Mouse (Mus musculus): ENCODE measurements at regions not wholly inside any gene's neighbourhood (a gene's known extent, or its start where the extent isn't known, plus 50 kb on each side); places are given as distances from the start of the nearest gene placed in this dataset.

GRCm38 (mm10) chr9:25027581-25027980 is 61.6 kb upstream of the Gm10181 start:
- DNase-seq (ENCODE audit: low read depth) = peak; percentile 83
- TF ChIP-seq POLR2A (IDR thresholded peaks at IDR 0.05; ENCODE audit: borderline replicate concordance, extremely low read depth, insufficient read depth, insufficient read length, poor library complexity, severe bottlenecking) = no peak
- peak; percentile 82; the same call in 1 of the 2 replicates for TF ChIP-seq CTCF (IDR thresholded peaks at IDR 0.05; ENCODE audit: borderline replicate concordance, extremely low read depth, insufficient read depth, insufficient read length)

DNA sequence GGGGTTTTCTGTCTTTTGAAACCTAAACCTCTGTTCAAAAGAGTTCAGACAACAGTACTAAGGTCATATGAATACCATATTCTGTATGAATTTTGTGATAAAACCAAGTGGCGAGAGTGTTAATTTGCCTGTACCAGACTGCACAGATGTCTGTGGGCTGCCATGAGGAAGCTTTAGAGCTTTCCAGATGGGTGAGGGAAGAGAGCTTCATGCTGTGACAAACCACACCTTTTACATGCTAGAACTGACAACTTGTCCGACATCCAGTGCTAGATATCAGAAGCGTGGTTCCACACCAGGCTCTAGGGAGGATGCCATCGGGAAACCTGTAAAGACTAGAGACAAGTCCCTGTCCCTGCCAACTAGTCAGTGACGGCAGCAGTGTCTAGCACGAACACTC is 60.9 kb upstream of the Gm10181 start:
- DNase-seq (ENCODE audit: low read depth) = no peak
- no peak for TF ChIP-seq CTCF (IDR thresholded peaks at IDR 0.05; ENCODE audit: borderline replicate concordance, extremely low read depth, insufficient read depth, insufficient read length)
- TF ChIP-seq POLR2A (IDR thresholded peaks at IDR 0.05; ENCODE audit: borderline replicate concordance, extremely low read depth, insufficient read depth, insufficient read length, poor library complexity, severe bottlenecking) = no peak

DNA sequence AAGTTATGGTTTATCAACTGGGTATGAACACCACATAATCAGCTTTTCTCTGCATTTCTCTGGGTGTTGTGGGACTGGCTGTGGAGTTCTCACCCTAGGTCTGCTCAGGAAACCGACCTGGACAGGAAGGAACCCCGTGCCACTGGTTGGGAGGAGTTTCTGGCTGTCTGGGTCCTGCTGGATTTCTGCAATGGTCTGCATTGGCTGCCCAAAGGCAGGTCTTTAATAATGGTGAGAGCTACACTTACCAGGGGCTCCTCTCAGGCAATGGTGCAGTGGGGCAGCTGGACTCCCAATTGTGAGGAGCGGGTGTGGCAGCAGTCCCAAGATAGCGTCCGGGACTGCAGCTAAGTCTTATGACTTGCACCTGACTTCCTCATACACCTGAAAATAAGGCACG is 57.8 kb upstream of the Gm10181 start:
- no peak for DNase-seq (ENCODE audit: low read depth)
- TF ChIP-seq CTCF (IDR thresholded peaks at IDR 0.05; ENCODE audit: borderline replicate concordance, extremely low read depth, insufficient read depth, insufficient read length) = no peak
- TF ChIP-seq POLR2A (IDR thresholded peaks at IDR 0.05; ENCODE audit: borderline replicate concordance, extremely low read depth, insufficient read depth, insufficient read length, poor library complexity, severe bottlenecking) = no peak
